Mouse (Mus musculus) embryonic stem cell, embryonic (primary cell): ENCODE measurements around the gene Prr29.

Experiments
- CTCF ChIA-PET, 4 experiments: fragments of 300-600 bp in 2 of 4; fragments of 350-600 bp in 2 of 4; sonication (Branson Sonifier 250); formaldehyde crosslinking; loops; one replicate each; lab custom pipeline; 2022; ENCODE audit warnings: inconsistent platforms in 2 of 4; lab: Charles Lee
- POLR2A ChIA-PET, 4 experiments: fragments of 300-600 bp in 2 of 4; fragments of 350-600 bp in 2 of 4; sonication (Branson Sonifier 250); formaldehyde crosslinking; loops; one replicate each; lab custom pipeline; 2022; ENCODE audit warnings: antibody characterized with exemption in 4 of 4, inconsistent platforms in 1 of 4; lab: Charles Lee

Prr29 gene

GRCm38 (mm10) chr11:106412641-106413360 lies 47.5 kb downstream of the Prr29 start:
- POLR2A ChIA-PET: interaction anchor here in 3 of 4 experiments (0.5 to 2.3 kb wide), 9 partner anchors 16 to 140 kb away, joined by 3 to 6 read pairs (median 3); no protein-coding TSS in a partner anchor
- CTCF ChIA-PET: interaction anchor here in 1 of 4 experiments (0.7 kb wide), 1 partner anchor 79 kb away, joined by 8 read pairs; no protein-coding TSS in a partner anchor

GRCm38 (mm10) chr11:106416331-106416730 lies 51.1 kb downstream of the Prr29 start:
- POLR2A ChIA-PET: interaction anchor here in 3 of 4 experiments (0.8 to 2.2 kb wide), 4 partner anchors 73 to 85 kb away, joined by 3 to 9 read pairs (median 6); no protein-coding TSS in a partner anchor
- CTCF ChIA-PET: interaction anchor here (0.6 to 2.6 kb wide), 5 partner anchors 12 to 1312 kb away, joined by 3 to 9 read pairs (median 4); no protein-coding TSS in a partner anchor

GRCm38 (mm10) chr11:106417860-106418259 lies 52.6 kb downstream of the Prr29 start:
- ChIA-PET POLR2A (interaction anchor here in 1 of 4 experiments (2.2 kb wide), 1 partner anchor 83 kb away, joined by 9 read pairs; no protein-coding TSS in a partner anchor), CTCF (interaction anchor here in 1 of 4 experiments (2.6 kb wide), 1 partner anchor 210 kb away, joined by 9 read pairs; no protein-coding TSS in a partner anchor)

- ChIA-PET CTCF (interaction anchor here (0.5 to 1.9 kb wide), 52 partner anchors 9 to 1079 kb away, joined by 3 to 30 read pairs (median 4); partner anchors contain the start of genes Ern1 (in 2 of the 4) and Tex2 (in 1 of the 4)), POLR2A (interaction anchor here (0.6 to 1.8 kb wide), 12 partner anchors 13 to 307 kb away, joined by 3 to 28 read pairs (median 4); partner anchors contain the start of gene Ern1 (in 1 of the 4))
Observed at GRCm38 (mm10) chr11:106418622-106419196, 53.4 kb downstream of the Prr29 start.

- CTCF ChIA-PET: interaction anchor here (0.5 to 1.9 kb wide), 49 partner anchors 8 to 1079 kb away, joined by 3 to 30 read pairs (median 4); partner anchors contain the start of genes Ern1 (in 2 of the 4) and Tex2 (in 1 of the 4)
- POLR2A ChIA-PET: interaction anchor here in 3 of 4 experiments (0.8 to 1.8 kb wide), 9 partner anchors 12 to 306 kb away, joined by 3 to 28 read pairs (median 5); partner anchors contain the start of gene Ern1 (in 1 of the 3)
Observed at GRCm38 (mm10) chr11:106419262-106420102, 54.2 kb downstream of the Prr29 start.

DNA sequence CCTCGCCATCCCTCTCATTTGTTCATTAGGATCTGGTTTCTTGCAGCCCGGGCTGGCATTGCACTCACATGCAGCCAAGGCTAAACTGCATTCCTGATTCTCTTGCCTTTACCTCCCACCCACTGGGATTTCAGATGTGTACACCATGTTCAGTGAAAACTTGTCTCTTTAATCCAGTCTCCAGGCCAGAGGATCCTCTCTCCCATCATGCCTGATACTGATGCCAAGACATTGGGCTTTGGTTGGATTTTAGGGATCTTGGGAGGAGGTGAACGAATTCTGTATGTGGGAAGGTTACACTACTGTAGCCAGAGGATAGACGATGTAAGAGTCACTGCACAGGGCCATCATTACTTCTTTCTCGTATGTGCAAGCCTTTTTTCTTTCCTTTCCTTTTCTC lies 59.9 kb downstream of the Prr29 start:
- ChIA-PET CTCF (no interaction called here), POLR2A (no interaction called here)

GRCm38 (mm10) chr11:106426447-106426846 lies 61.2 kb downstream of the Prr29 start:
- CTCF ChIA-PET: interaction anchor here in 1 of 4 experiments (2.0 kb wide), 1 partner anchor 8 kb away, joined by 5 read pairs; no protein-coding TSS in a partner anchor
- POLR2A ChIA-PET: interaction anchor here in 2 of 4 experiments (1.2 to 2.4 kb wide), 3 partner anchors 61 to 75 kb away, joined by 3 to 10 read pairs (median 3); partner anchors contain the start of gene Ern1 (in 1 of the 2)
